Mouse (Mus musculus) liver, embryonic 12.5 days (tissue): ENCODE results near the gene Igf2r. TPM values are rescaled to one million over a fixed set of nuclear protein-coding genes. Genes with fewer than 3 reads are reported as not detected.

Experiments
- ATAC-seq: fragments of 200-750 bp; cut with Nextera tagmentation; 2 replicates; pipeline ENCODE4 v1.8.0; 2017; ENCODE audit warnings: moderate number of reproducible peaks, mild to moderate bottlenecking, moderate library complexity
- H3K27ac ChIP-seq: fragments of 300-500 bp; sonication (generic); 2 replicates; pipeline ENCODE4 v1.5.1; 2016; ENCODE audit warnings: mild to moderate bottlenecking
- H3K27me3 ChIP-seq: fragments of 300-500 bp; sonication (generic); replicated peaks from 2 replicates; pipeline ENCODE4 v1.6.1; 2016; ENCODE audit warnings: mild to moderate bottlenecking, moderate library complexity
- H3K36me3 ChIP-seq: fragments of 300-500 bp; sonication (generic); 2 replicates; pipeline ENCODE4 v1.6.1; 2016; ENCODE audit warnings: mild to moderate bottlenecking, moderate library complexity
- H3K4me1 ChIP-seq: fragments of 300-500 bp; sonication (generic); 2 replicates; pipeline ENCODE4 v1.6.1; 2016
- H3K4me2 ChIP-seq: fragments of 300-500 bp; sonication (generic); 2 replicates; pipeline ENCODE4 v1.6.1; 2016; ENCODE audit warnings: mild to moderate bottlenecking, moderate library complexity
- H3K4me3 ChIP-seq: fragments of 300-500 bp; sonication (generic); 2 replicates; pipeline ENCODE4 v1.5.1; 2016; ENCODE audit warnings: mild to moderate bottlenecking, moderate library complexity
- H3K9ac ChIP-seq: fragments of 300-500 bp; sonication (generic); 2 replicates; pipeline ENCODE4 v1.6.1; 2016; ENCODE audit warnings: mild to moderate bottlenecking, moderate library complexity
- H3K9me3 ChIP-seq: fragments of 300-500 bp; sonication (generic); replicated peaks from 2 replicates; pipeline ENCODE4 v1.6.1; 2016; ENCODE audit warnings: mild to moderate bottlenecking, moderate library complexity
- whole genome bisulfite sequencing: fragments of 180-500 bp; shearing (Covaris S2); methylation state at CpG from one replicate; pipeline ENCODE4 v1.1.7; 2016; ENCODE audit not compliant: insufficient replicate concordance; 5-methylcytosine and 5-hydroxymethylcytosine counted together
- polyA plus RNA-seq: library from polyadenylated mRNA; unstranded; fragments of >200 nt; fragmentation: Nextera tagmentation; extraction: Ambion mirVana; gene quantifications from 2 replicates; pipeline ENCODE4 v1.2.1, GENCODE M21; 2016

Gene Igf2r
- polyA plus RNA-seq, 1 experiment from 2014 or later = 24.7 TPM

GRCm38 (mm10) chr17:12779442-12779841 is 10.0 kb upstream of the Igf2r start:
- Histone ChIP-seq H3K36me3 (peaks cover 10% of the 10 kb centered on the region; the same call in 1 of the 2 replicates), H3K9ac (no peak overlapping the region), H3K27ac (peak overlapping the region; percentile 72), H3K4me2 (no peak overlapping the region), H3K27me3 (no peaks in the 10 kb centered on the region), H3K4me1 (peaks cover 54% of the 10 kb centered on the region), H3K4me3 (no peak overlapping the region), H3K9me3 (no peaks in the 10 kb centered on the region)
- ATAC-seq = no peak
- WGBS = 49% methylated on average over 3 of the region's 3 CpGs

- Histone ChIP-seq H3K4me2 (no peak overlapping the region), H3K27ac (no peak overlapping the region), H3K27me3 (0 out of 2 replicates have a peak, but pooled peaks cover 3% of the 10 kb centered on the region), H3K4me3 (no peak overlapping the region), H3K4me1 (peaks cover 17% of the 10 kb centered on the region), H3K9ac (no peak overlapping the region), H3K36me3 (peaks cover 32% of the 10 kb centered on the region), H3K9me3 (no peaks in the 10 kb centered on the region)
- no peak for ATAC-seq
- WGBS = 45% methylated on average over 3 of the region's 3 CpGs
These were observed 4.5 kb upstream of the Igf2r start for GRCm38 (mm10) chr17:12773956-12774355.

- no peak overlapping the region for H3K27ac ChIP-seq
- 75% methylated on average over 5 of the region's 5 CpGs for WGBS
- H3K9ac ChIP-seq = no peak overlapping the region
- ATAC-seq = no peak
- peak overlapping the region; percentile 93; the same call in 1 of the 2 replicates for H3K4me2 ChIP-seq
- no peaks in the 10 kb centered on the region for H3K9me3 ChIP-seq
- H3K36me3 ChIP-seq = peaks cover 34% of the 10 kb centered on the region
- H3K4me3 ChIP-seq = no peak overlapping the region
- peaks cover 14% of the 10 kb centered on the region for H3K4me1 ChIP-seq
- H3K27me3 ChIP-seq = 0 out of 2 replicates have a peak, but pooled peaks cover 3% of the 10 kb centered on the region
These were observed 1.0 kb upstream of the Igf2r start for GRCm38 (mm10) chr17:12770500-12770899.

GRCm38 (mm10) chr17:12768415-12769379 is 767 bp downstream of the Igf2r start:
- peak; percentile 10; the same call in 1 of the 2 replicates for ATAC-seq
- no peaks in the 10 kb centered on the region for H3K9me3 ChIP-seq
- H3K27ac ChIP-seq = peak overlapping the region; percentile 79
- WGBS = 21% methylated on average over 41 of the region's 41 CpGs
- peaks cover 14% of the 10 kb centered on the region for H3K4me1 ChIP-seq
- peak overlapping the region; percentile 79 for H3K9ac ChIP-seq
- H3K27me3 ChIP-seq = 0 out of 2 replicates have a peak, but pooled peaks cover 3% of the 10 kb centered on the region
- peaks cover 37% of the 10 kb centered on the region for H3K36me3 ChIP-seq
- peak overlapping the region; percentile 93 for H3K4me2 ChIP-seq
- H3K4me3 ChIP-seq = peak overlapping the region; percentile 73

- Histone ChIP-seq H3K4me2 (peak overlapping the region; percentile 93), H3K9me3 (no peaks in the 10 kb centered on the region), H3K36me3 (peaks cover 44% of the 10 kb centered on the region), H3K4me3 (peak overlapping the region; percentile 73), H3K27me3 (no peaks in the 10 kb centered on the region), H3K4me1 (peaks cover 14% of the 10 kb centered on the region), H3K27ac (0 out of 2 replicates have a peak overlapping the region, but pooled peaks have one; percentile 20), H3K9ac (peak overlapping the region; percentile 14; the same call in 1 of the 2 replicates)
- 74% methylated on average over 6 of the region's 6 CpGs for WGBS
- ATAC-seq = no peak
These were observed 2.1 kb downstream of the Igf2r start for GRCm38 (mm10) chr17:12767294-12767852.

GRCm38 (mm10) chr17:12763412-12763811 is 6.1 kb downstream of the Igf2r start:
- H3K9ac ChIP-seq = no peak overlapping the region

GRCm38 (mm10) chr17:12760355-12761146 is 8.9 kb downstream of the Igf2r start:
- H3K27me3 ChIP-seq = no peaks in the 10 kb centered on the region
- peaks cover 41% of the 10 kb centered on the region for H3K36me3 ChIP-seq
- H3K27ac ChIP-seq = no peak overlapping the region
- H3K9ac ChIP-seq = no peak overlapping the region
- peaks cover 51% of the 10 kb centered on the region for H3K4me1 ChIP-seq
- WGBS = 74% methylated on average over 10 of the region's 10 CpGs
- H3K9me3 ChIP-seq = no peaks in the 10 kb centered on the region
- H3K4me2 ChIP-seq = no peak overlapping the region
- no peak overlapping the region for H3K4me3 ChIP-seq
- ATAC-seq = no peak

More at GRCm38 (mm10) chr17:12763412-12763811, 6.1 kb downstream of the Igf2r start:
- ATAC-seq = no peak
- no peaks in the 10 kb centered on the region for H3K9me3 ChIP-seq
- no peaks in the 10 kb centered on the region for H3K27me3 ChIP-seq
- 70% methylated on average over 2 of the region's 2 CpGs for WGBS
- peaks cover 40% of the 10 kb centered on the region for H3K36me3 ChIP-seq
- H3K27ac ChIP-seq = no peak overlapping the region
- H3K4me2 ChIP-seq = no peak overlapping the region
- H3K4me3 ChIP-seq = no peak overlapping the region
- H3K4me1 ChIP-seq = peaks cover 34% of the 10 kb centered on the region

- Histone ChIP-seq H3K9me3 (no peaks in the 10 kb centered on the region), H3K27ac (no peak overlapping the region), H3K36me3 (peaks cover 41% of the 10 kb centered on the region), H3K4me1 (peaks cover 60% of the 10 kb centered on the region), H3K4me2 (no peak overlapping the region), H3K9ac (no peak overlapping the region), H3K27me3 (no peaks in the 10 kb centered on the region), H3K4me3 (no peak overlapping the region)
- WGBS = 68% methylated on average over 8 of the region's 8 CpGs
- ATAC-seq = no peak
These were observed 9.8 kb downstream of the Igf2r start for GRCm38 (mm10) chr17:12759646-12760074.

GRCm38 (mm10) chr17:12758701-12759455 is 10.6 kb downstream of the Igf2r start:
- Histone ChIP-seq H3K4me3 (no peak overlapping the region), H3K4me2 (no peak overlapping the region), H3K27ac (no peak overlapping the region), H3K36me3 (peaks cover 38% of the 10 kb centered on the region), H3K9me3 (no peaks in the 10 kb centered on the region), H3K27me3 (no peaks in the 10 kb centered on the region), H3K9ac (no peak overlapping the region), H3K4me1 (peaks cover 66% of the 10 kb centered on the region)
- no peak for ATAC-seq
- 77% methylated on average over 12 of the region's 12 CpGs for WGBS

GRCm38 (mm10) chr17:12757990-12758389 is 11.5 kb downstream of the Igf2r start:
- H3K9me3 ChIP-seq = no peaks in the 10 kb centered on the region
- WGBS = 60% methylated on average over 5 of the region's 5 CpGs
- no peak overlapping the region for H3K27ac ChIP-seq
- H3K4me1 ChIP-seq = peaks cover 74% of the 10 kb centered on the region
- no peaks in the 10 kb centered on the region for H3K27me3 ChIP-seq
- peaks cover 34% of the 10 kb centered on the region for H3K36me3 ChIP-seq
- no peak overlapping the region for H3K9ac ChIP-seq
- no peak overlapping the region for H3K4me3 ChIP-seq
- no peak overlapping the region for H3K4me2 ChIP-seq
- no peak for ATAC-seq

- Histone ChIP-seq H3K4me2 (no peak overlapping the region), H3K27ac (no peak overlapping the region), H3K27me3 (no peaks in the 10 kb centered on the region), H3K4me3 (no peak overlapping the region), H3K36me3 (peaks cover 29% of the 10 kb centered on the region), H3K9me3 (no peaks in the 10 kb centered on the region), H3K9ac (no peak overlapping the region), H3K4me1 (peaks cover 81% of the 10 kb centered on the region)
- ATAC-seq = no peak
- WGBS = 71% methylated on average over 6 of the region's 6 CpGs
These were observed 12.3 kb downstream of the Igf2r start for GRCm38 (mm10) chr17:12757161-12757560.
